Mouse (Mus musculus): ENCODE results near the gene Gpr39. TPM values are rescaled to one million over a fixed set of nuclear protein-coding genes. Genes with fewer than 3 reads are reported as not detected.

The Gpr39 gene
- polyA plus RNA-seq, 1 experiment from 2014 or later = 4.9 TPM

GRCm38 (mm10) chr1:125663104-125663503 is 13.7 kb upstream of the Gpr39 start:
- Histone ChIP-seq H3K36me3 (ENCODE audit: insufficient read depth, low read length) (no peaks in the 10 kb centered on the region), H3K9me3 (replicated peaks; ENCODE audit: low read length) (no peaks in the 10 kb centered on the region), H3K4me2 (ENCODE audit: low read length) (no peak overlapping the region), H3K9ac (ENCODE audit: low read depth, low read length) (no peak overlapping the region), H3K27ac (no peak overlapping the region), H3K4me1 (replicated peaks; ENCODE audit: insufficient read depth, low read length) (no peaks in the 10 kb centered on the region), H3K4me3 (replicated peaks; ENCODE audit: low read depth, low read length) (no peak overlapping the region), H3K27me3 (ENCODE audit: insufficient read depth, low read length) (no peaks in the 10 kb centered on the region)
- DNase-seq (ENCODE audit: low spot score) = peak; percentile 28
- no peak for TF ChIP-seq CTCF (IDR thresholded peaks at IDR 0.05; ENCODE audit: low read depth)
- ATAC-seq (replicated peaks; ENCODE audit: low FRiP score, low read depth) = no peak
- 36% methylated on average over 4 of the region's 4 CpGs for WGBS

GRCm38 (mm10) chr1:125665127-125665637 is 11.6 kb upstream of the Gpr39 start:
- H3K9ac ChIP-seq (ENCODE audit: low read depth, low read length) = no peak overlapping the region
- H3K36me3 ChIP-seq (ENCODE audit: insufficient read depth, low read length) = no peaks in the 10 kb centered on the region
- WGBS = 64% methylated on average over 5 of the region's 5 CpGs
- H3K4me1 ChIP-seq (replicated peaks; ENCODE audit: insufficient read depth, low read length) = no peaks in the 10 kb centered on the region
- DNase-seq (ENCODE audit: low spot score) (no peak), ATAC-seq (replicated peaks; ENCODE audit: low FRiP score, low read depth) (no peak)
- H3K27me3 ChIP-seq (ENCODE audit: insufficient read depth, low read length) = no peaks in the 10 kb centered on the region
- H3K4me2 ChIP-seq (ENCODE audit: low read length) = no peak overlapping the region
- H3K27ac ChIP-seq = no peak overlapping the region
- no peak for TF ChIP-seq CTCF (IDR thresholded peaks at IDR 0.05; ENCODE audit: low read depth)
- no peaks in the 10 kb centered on the region for H3K9me3 ChIP-seq (replicated peaks; ENCODE audit: low read length)
- no peak overlapping the region for H3K4me3 ChIP-seq (replicated peaks; ENCODE audit: low read depth, low read length)

GRCm38 (mm10) chr1:125669035-125669434 is 7.8 kb upstream of the Gpr39 start:
- no peaks in the 10 kb centered on the region for H3K9me3 ChIP-seq (replicated peaks; ENCODE audit: low read length)
- H3K9ac ChIP-seq (ENCODE audit: low read depth, low read length) = no peak overlapping the region
- no peak overlapping the region for H3K27ac ChIP-seq
- no peak for DNase-seq (ENCODE audit: low spot score)
- 87% methylated on average over 5 of the region's 5 CpGs for WGBS
- H3K4me2 ChIP-seq (ENCODE audit: low read length) = no peak overlapping the region
- no peaks in the 10 kb centered on the region for H3K36me3 ChIP-seq (ENCODE audit: insufficient read depth, low read length)
- peak; percentile 46 for TF ChIP-seq CTCF (IDR thresholded peaks at IDR 0.05; ENCODE audit: low read depth)
- no peaks in the 10 kb centered on the region for H3K27me3 ChIP-seq (ENCODE audit: insufficient read depth, low read length)
- ATAC-seq (replicated peaks; ENCODE audit: low FRiP score, low read depth) = no peak
- no peaks in the 10 kb centered on the region for H3K4me1 ChIP-seq (replicated peaks; ENCODE audit: insufficient read depth, low read length)
- H3K4me3 ChIP-seq (replicated peaks; ENCODE audit: low read depth, low read length) = no peak overlapping the region

- 77% methylated on average over 1 of the region's 1 CpGs for WGBS
- Histone ChIP-seq H3K27ac (no peak overlapping the region), H3K4me1 (replicated peaks; ENCODE audit: insufficient read depth, low read length) (0 out of 2 replicates have a peak, but pooled peaks cover 8% of the 10 kb centered on the region), H3K4me3 (replicated peaks; ENCODE audit: low read depth, low read length) (no peak overlapping the region), H3K9ac (ENCODE audit: low read depth, low read length) (no peak overlapping the region), H3K9me3 (replicated peaks; ENCODE audit: low read length) (no peaks in the 10 kb centered on the region), H3K36me3 (ENCODE audit: insufficient read depth, low read length) (no peaks in the 10 kb centered on the region), H3K27me3 (ENCODE audit: insufficient read depth, low read length) (no peaks in the 10 kb centered on the region), H3K4me2 (ENCODE audit: low read length) (no peak overlapping the region)
- DNase-seq (ENCODE audit: low spot score) (no peak), ATAC-seq (replicated peaks; ENCODE audit: low FRiP score, low read depth) (no peak)
- no peak for TF ChIP-seq CTCF (IDR thresholded peaks at IDR 0.05; ENCODE audit: low read depth)
These were observed 1.6 kb upstream of the Gpr39 start for GRCm38 (mm10) chr1:125675186-125675585.

- H3K9ac ChIP-seq (ENCODE audit: low read depth, low read length) = 0 out of 2 replicates have a peak overlapping the region, but pooled peaks have one; percentile 24
These were observed 491 bp downstream of the Gpr39 start for GRCm38 (mm10) chr1:125677286-125677685.

GRCm38 (mm10) chr1:125679522-125680077 is 2.8 kb downstream of the Gpr39 start:
- no peak for DNase-seq (ENCODE audit: low spot score)
- Histone ChIP-seq H3K9me3 (replicated peaks; ENCODE audit: low read length) (no peaks in the 10 kb centered on the region), H3K4me3 (replicated peaks; ENCODE audit: low read depth, low read length) (no peak overlapping the region), H3K27ac (no peak overlapping the region), H3K9ac (ENCODE audit: low read depth, low read length) (no peak overlapping the region), H3K27me3 (ENCODE audit: insufficient read depth, low read length) (no peaks in the 10 kb centered on the region), H3K36me3 (ENCODE audit: insufficient read depth, low read length) (no peaks in the 10 kb centered on the region), H3K4me1 (replicated peaks; ENCODE audit: insufficient read depth, low read length) (0 out of 2 replicates have a peak, but pooled peaks cover 8% of the 10 kb centered on the region), H3K4me2 (ENCODE audit: low read length) (no peak overlapping the region)
- WGBS = 79% methylated on average over 4 of the region's 4 CpGs
- no peak for ATAC-seq (replicated peaks; ENCODE audit: low FRiP score, low read depth)
- TF ChIP-seq CTCF (IDR thresholded peaks at IDR 0.05; ENCODE audit: low read depth) = no peak

More at GRCm38 (mm10) chr1:125677286-125677685, 491 bp downstream of the Gpr39 start:
- peak; percentile 53 for TF ChIP-seq CTCF (IDR thresholded peaks at IDR 0.05; ENCODE audit: low read depth)
- peak overlapping the region; percentile 20; the same call in 1 of the 2 replicates for H3K4me3 ChIP-seq (replicated peaks; ENCODE audit: low read depth, low read length)
- H3K4me1 ChIP-seq (replicated peaks; ENCODE audit: insufficient read depth, low read length) = 0 out of 2 replicates have a peak, but pooled peaks cover 8% of the 10 kb centered on the region
- H3K9me3 ChIP-seq (replicated peaks; ENCODE audit: low read length) = no peaks in the 10 kb centered on the region
- WGBS = 77% methylated on average over 5 of the region's 5 CpGs
- no peak for DNase-seq (ENCODE audit: low spot score)
- ATAC-seq (replicated peaks; ENCODE audit: low FRiP score, low read depth) = no peak
- H3K36me3 ChIP-seq (ENCODE audit: insufficient read depth, low read length) = no peaks in the 10 kb centered on the region
- H3K4me2 ChIP-seq (ENCODE audit: low read length) = peak overlapping the region; percentile 50
- peak overlapping the region; percentile 80 for H3K27ac ChIP-seq
- H3K27me3 ChIP-seq (ENCODE audit: insufficient read depth, low read length) = no peaks in the 10 kb centered on the region

All from kidney, postnatal 0 days (tissue).